Mouse (Mus musculus): Measurements from ENCODE around the gene Gnaz.
A peak's percentile ranks its signal among the peaks of the same experiment; 100 is the strongest.

Gene Gnaz

DNA sequence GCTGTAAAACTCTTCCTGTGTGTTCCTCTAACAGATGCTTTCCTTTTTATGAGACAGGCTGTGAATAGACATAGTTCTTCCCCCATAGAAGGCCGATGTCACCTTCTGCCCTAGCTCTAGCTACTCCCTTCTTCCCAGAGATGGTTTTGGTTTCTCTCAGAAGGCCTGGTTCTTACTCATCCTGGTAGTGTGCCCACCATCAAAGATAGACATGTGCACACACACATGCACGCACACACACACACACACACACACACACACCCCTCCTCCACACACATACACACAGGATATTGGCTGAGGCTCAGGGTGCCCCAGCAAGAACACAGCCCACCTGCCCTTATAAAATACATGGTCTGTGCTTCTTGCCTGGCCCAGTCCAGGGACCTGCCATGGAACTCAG is 2.3 kb downstream of the Gnaz start:
- DNase-seq (ENCODE audit: low spot score in 2 of 2), result no peak

- no peak for DNase-seq (ENCODE audit: low spot score in 2 of 2)
These were observed 6.0 kb downstream of the Gnaz start for GRCm38 (mm10) chr10:74973026-74973425.

- no peak for DNase-seq (ENCODE audit: low spot score in 2 of 2)
These were observed 8.6 kb downstream of the Gnaz start for GRCm38 (mm10) chr10:74975626-74976025.

- DNase-seq (ENCODE audit: low spot score in 2 of 2), result no peak
These were observed 9.5 kb downstream of the Gnaz start for GRCm38 (mm10) chr10:74976429-74976828.

DNA sequence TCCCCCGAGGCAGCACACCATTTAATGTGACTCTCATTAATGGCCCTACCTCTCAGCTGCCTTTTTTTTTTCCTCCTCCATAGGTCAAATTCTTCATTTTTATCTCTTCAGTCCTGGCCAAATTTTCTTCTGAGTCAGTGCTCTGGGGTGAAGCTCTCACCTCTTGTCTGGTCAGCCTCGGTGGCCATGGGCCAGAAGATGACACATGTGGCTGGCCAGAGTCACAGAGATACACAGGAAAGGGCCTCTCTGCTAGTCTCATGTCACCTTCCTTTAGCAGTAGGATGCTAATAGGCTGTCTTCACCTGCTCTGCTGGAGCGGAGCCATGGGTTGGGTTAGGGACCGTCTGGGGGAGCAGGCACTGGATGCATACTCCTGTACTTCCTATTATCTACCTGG is 11.1 kb downstream of the Gnaz start:
- DNase-seq (ENCODE audit: low spot score in 2 of 2), result no peak

GRCm38 (mm10) chr10:74981159-74981558 is 14.2 kb downstream of the Gnaz start:
- DNase-seq (ENCODE audit: low spot score in 2 of 2), result no peak

GRCm38 (mm10) chr10:74983176-74983575 is 16.2 kb downstream of the Gnaz start:
- no peak for DNase-seq (ENCODE audit: low spot score in 2 of 2)

GRCm38 (mm10) chr10:74987698-74988470 is 20.9 kb downstream of the Gnaz start:
- no peak for DNase-seq (ENCODE audit: low spot score in 2 of 2)

- DNase-seq (ENCODE audit: low spot score in 2 of 2), result no peak
These were observed 22.8 kb downstream of the Gnaz start for GRCm38 (mm10) chr10:74989814-74990213.

DNA sequence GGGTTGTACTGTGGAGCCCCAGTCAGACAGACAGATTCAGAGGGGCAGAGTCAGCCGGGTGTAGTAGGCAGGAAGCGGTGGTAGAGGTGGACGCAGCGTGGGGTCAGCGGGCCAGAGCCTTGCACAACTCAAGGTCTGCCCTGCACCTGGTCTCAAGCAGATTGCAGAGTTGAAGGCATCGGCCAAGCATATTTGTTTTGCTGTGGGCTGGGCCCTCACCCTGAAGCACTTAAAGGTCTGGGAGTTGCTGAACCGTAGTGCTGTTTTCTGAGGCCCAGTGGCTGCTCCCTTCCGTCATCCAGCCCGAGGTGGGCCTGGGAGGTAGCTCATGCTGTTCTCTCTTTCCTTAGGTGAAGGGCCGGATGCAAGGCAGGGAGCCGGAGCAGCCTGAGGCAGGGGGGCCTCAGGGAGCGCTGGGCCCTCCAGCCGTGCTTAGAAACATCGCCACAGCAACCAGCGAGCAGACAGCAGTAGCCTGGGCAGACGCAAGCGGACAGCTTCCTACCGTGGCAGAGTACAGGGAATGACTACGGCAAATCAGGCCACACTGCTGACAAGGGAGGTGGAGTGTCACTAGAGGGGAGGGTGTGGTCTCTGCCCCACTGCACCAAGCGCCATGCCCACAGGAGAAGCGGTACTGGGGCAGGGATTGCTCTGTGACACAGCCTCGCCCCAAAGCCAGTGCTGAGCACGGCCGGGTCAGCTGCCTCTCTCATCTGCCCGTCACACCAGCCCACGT is 23.8 kb downstream of the Gnaz start:
- DNase-seq (ENCODE audit: low spot score in 2 of 2), result no peak

- no peak for DNase-seq (ENCODE audit: low spot score in 2 of 2)
These were observed 27.9 kb downstream of the Gnaz start for GRCm38 (mm10) chr10:74994863-74995262.

DNA sequence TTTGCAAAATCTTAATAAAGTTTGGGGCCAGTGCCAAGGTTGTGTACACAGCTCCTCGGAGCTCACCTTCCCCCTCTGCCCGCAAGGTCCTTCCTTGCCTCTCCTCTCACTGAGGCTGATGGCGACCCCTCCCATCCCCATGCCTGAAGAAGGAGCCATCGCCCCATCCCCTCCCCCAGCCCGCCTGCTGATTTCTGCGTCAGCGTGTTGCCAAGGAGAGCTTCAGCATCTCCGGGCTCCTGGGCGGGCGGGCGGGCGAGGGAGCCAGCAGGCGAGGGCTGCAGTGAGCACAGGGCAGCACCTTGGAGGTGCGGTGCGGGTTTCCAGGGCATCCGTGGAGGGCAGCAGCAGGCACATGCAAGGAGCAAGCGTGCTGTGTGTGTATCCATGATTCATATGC is 28.4 kb downstream of the Gnaz start:
- DNase-seq (ENCODE audit: low spot score in 2 of 2), result peak in 1 of 2 experiments; percentile 55

GRCm38 (mm10) chr10:75001391-75001790 is 34.4 kb downstream of the Gnaz start:
- DNase-seq (ENCODE audit: low spot score in 2 of 2), result no peak

DNA sequence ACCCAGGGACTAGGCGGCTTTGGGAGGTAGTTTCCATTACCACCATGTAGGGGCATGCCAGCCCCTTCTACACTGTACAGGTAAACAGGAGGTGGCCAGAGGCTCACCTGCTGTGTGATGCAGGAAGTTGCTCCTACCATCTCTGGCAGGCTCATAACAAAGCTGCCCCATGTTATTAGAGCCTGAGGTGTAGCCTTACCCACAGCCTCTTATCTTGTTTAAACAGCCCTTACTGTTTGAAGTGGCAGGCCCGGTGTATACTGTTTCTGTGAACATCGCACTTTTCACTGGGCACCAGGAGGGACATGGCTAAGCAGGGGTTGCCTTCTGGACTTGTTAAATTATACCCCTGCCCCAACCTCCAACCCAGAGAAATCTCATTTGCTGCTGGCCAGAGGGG is 37.1 kb downstream of the Gnaz start:
- DNase-seq (ENCODE audit: low spot score in 2 of 2), result no peak

DNA sequence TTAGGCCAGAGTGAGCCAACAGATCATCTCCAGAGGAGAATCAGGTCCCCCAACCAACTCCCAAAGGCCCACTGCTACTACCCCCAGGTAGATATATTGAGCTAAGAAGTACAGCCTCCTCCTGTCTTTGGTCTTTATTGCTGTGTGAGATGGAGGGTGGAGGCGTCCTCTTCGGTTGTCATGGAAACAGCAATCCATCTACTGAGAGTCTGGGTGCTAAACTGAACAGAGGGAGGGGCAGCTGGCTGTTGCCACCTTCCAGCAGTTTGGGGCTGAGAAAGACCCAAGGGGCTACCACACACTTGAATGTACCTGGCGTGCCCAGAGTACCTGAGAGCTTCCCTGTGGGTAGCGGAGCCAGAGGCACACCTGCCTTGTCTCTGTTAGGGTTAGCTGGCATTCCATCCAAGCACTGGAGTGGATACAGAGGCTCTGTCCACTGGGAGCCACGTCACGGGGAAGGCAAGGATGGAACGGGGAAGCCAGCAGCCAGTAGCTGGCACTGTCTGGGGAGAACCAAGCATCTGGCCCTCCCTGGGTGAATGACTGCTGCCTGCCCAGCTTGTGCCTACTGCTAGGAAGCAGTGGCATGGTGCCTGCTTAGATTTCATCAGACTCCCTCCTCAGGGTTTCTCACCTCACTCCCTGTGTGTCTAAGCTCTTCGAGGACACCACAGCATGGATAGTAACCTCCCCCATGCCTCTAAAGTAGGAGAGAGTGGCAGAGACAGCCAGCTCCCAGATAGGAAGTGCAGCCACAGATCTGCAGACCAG is 40.1 kb downstream of the Gnaz start:
- peak; percentile 46 to 69 for DNase-seq (ENCODE audit: low spot score in 2 of 2)

DNA sequence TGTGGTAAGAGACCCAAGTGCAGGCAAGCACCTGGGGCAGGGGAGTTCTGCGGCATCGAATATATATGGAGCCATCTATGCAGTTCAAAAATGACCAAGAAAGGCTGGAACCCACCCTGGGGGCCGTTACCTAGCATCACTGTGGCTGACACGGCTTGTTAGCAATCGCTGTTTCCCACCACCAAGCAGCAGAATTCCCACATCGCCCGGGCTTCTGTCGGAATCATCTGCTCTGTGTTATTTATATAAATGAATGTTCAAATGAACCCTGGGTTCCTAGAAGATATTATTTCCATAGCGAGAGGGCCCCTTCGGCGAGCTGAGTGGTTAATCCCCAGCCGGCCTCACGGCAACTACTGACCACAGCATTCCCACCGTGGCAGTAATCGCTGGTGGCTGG is 43.7 kb downstream of the Gnaz start:
- no peak for DNase-seq (ENCODE audit: low spot score in 2 of 2)

DNA sequence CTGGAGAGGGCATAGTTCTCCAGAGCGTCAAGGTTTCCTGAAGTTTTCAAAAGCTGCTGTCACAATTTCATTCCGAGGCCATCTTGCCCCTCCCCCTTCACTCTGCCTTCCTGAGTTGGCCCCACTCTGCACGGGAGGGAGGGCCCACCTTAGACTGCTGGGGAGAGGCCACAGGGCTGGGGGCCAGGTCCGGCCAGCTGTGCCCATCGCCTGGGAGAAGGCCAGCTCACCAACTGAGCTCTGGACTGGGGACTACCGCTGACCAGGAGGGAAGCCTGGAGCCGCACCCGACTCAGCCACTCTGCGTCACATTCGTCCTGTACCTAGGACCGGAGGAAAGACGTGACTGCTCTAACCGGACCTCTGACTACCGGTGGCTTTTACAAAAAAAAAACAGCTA is 48.5 kb downstream of the Gnaz start:
- no peak for DNase-seq (ENCODE audit: low spot score in 2 of 2)

DNA sequence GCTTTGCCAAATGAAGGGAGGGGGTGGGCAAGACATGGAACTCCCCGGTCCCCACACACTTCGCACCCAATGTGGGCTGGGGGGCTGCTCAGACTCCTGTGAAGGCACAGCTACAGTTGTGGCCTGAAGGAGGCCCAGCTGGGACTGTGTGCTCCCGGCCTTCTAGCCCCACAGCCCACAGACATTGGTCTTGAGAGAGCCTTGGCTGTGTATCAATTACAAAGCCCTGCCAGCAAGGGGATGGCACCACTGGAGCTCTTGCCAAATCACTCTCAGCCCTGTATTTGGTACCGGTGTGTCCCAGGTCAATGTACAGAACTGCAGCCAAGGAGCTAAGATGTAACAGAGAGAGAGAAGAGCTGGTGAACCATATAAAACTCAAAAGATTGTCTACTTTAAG is 49.5 kb downstream of the Gnaz start:
- no peak for DNase-seq (ENCODE audit: low spot score in 2 of 2)

DNA sequence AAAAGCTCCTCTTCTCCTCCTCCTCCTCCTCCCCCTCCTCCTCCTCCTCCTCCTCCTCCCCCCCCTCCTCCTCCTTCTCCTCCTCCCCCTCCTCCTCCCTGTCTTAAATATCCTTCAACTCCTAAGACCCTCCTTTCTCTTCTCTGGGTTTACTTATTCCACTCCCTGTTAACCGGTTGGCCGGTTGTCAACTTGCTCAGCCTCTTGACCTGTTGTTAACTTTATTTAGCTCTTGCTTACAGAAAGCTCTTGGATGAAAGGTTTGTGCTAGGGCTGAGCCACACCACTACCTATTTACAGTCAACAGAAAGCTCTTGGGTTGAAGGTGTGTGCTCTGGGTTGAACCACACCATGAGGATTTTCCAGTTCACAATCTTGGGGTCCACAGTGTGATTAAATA is 53.3 kb downstream of the Gnaz start:
- no peak for DNase-seq (ENCODE audit: low spot score in 2 of 2)

DNA sequence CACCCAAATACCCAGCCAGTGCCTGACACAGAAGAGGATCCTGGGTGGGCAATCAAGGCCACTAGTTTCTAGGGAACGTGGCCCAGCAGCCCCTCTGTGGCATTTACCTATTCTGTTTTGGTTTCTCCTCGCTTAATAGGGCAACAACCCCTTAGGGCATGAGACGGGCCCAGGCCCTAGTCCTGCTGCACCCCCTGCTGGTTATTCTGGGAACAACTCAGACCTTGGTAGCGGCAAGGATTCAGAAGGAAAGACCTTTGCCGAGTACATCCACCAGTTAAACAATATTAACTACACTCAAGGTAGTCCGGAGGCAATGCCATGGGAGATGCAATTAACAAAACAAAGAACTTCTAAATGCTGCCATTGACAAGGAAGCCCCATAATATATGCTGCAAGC is 54.2 kb downstream of the Gnaz start:
- peak; percentile 59 to 84 for DNase-seq (ENCODE audit: low spot score in 2 of 2)

GRCm38 (mm10) chr10:75026491-75026890 is 59.5 kb downstream of the Gnaz start:
- no peak for DNase-seq (ENCODE audit: low spot score in 2 of 2)

DNA sequence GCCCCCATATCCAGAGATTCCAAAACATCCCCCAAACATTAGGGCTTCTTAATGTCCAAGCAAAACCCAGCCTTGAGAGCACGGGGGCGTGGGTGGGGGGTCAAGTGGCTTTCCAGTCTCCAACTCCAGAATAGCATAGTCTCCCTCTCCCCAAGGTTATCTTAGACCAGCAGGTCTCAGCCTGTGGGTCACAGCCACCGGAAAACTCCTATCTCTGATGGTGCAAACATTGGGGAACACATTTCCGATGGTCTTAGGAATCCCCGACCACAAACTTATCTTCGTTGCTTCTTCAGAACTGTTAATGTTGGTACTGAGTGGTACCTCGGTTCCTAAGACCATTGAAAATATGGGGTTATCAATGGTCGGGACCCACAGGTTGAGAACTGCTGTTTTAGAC is 61.8 kb downstream of the Gnaz start:
- DNase-seq (ENCODE audit: low spot score in 2 of 2), result no peak

DNA sequence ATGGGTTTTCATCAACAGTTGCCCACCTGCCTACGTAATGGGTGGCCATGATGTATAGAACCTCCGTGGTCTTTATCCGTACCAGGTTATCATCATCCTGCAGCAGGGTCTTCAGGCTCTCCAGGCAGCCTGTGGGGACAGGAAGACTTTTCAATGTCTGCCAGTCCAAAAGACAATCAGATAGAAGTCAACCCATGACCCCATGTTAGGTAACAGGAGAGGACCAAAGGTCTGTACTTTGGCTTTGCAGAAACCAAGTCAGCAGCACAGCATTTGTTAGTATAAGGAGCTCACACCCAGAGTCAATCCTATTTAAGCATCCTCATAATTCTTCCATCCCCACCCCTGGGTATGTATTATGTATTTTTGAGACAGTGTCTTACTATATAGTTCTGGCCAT is 62.7 kb downstream of the Gnaz start:
- no peak for DNase-seq (ENCODE audit: low spot score in 2 of 2)

All from frontal cortex, postnatal 14 days (tissue).